Mouse (Mus musculus) brown adipose tissue, adult 24 weeks (tissue): ENCODE data around the gene Cep295. TPM values are rescaled to one million over a fixed set of nuclear protein-coding genes. Genes with fewer than 3 reads are reported as not detected.
"Not testable (repeated sequence)": the region's sequence is repeated elsewhere in the genome, so short reads cannot be mapped to it uniquely, and the experiment has no call there.

Source experiments
- H3K27ac ChIP-seq: fragments of 200-500 bp; replicated peaks from 2 replicates; pipeline ENCODE4 v1.5.1; 2012; ENCODE audit warnings: low read depth, mild to moderate bottlenecking, low read length
- H3K4me1 ChIP-seq: fragments of 200-500 bp; 2 replicates; pipeline ENCODE4 v1.6.1; 2012; ENCODE audit warnings: low read length, mixed read lengths; ENCODE audit not compliant: control insufficient read depth, insufficient read depth, insufficient read length
- H3K4me3 ChIP-seq: fragments of 200-500 bp; 2 replicates; pipeline ENCODE4 v1.5.1; 2012; ENCODE audit warnings: low read depth, mild to moderate bottlenecking, low read length, moderate library complexity; ENCODE audit not compliant: insufficient read depth
- polyA plus RNA-seq: library from polyadenylated mRNA; stranded (reverse); fragments of >200 nt; gene quantifications from 2 replicates; pipeline ENCODE4 v1.2.4, GENCODE M21; 2012; ENCODE audit not compliant: missing spikeins, insufficient read depth, insufficient read length

Cep295 gene
- 5.1 and 5.7 TPM in 2 replicates for polyA plus RNA-seq

DNA sequence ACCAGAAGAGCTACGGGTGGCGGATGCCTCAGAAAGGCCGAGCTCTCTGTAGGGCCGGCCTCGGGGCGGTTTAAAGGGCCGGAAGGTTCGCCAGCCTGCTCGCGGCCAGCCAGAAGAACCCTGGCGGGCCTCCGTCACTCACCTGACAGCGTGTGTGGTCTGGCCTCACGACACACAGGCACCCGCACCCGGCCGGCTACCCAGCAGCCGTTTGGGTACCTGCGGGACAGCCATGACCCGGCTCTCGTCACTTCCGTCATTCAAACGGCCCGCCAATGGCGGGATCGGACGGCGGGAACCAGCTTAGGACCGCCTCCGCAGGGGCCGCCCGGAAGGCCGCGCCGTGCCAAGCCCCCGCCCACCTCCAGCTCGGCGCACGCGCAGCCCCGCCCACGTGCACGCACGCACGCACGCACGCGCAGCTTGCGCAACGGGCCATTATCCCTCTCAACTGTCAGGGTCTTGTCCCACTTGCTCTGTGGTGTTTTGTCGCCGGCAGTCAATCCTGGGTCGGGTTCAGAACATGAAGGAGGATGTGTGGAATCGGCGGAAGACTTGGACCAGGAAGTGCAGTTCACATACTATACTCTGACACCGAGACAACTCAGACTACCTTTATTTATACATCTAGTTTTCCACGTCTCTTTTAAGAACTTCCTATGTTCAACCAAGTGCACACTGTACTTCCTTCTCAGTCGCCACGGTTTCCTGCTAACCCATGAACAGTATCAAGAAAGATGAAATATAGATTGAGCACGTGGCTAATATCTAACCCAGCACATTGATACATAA, at the start of gene Cep295:
Gene Cep295 (minus strand): TSS at position 305 of the 792 bp plus-strand sequence.
- peak within 1 kb of the TSS; percentile 80 for H3K4me3 ChIP-seq
- no peaks in the 10 kb centered on the region for H3K4me1 ChIP-seq
- peak within 1 kb of the TSS; percentile 80 for H3K27ac ChIP-seq

DNA sequence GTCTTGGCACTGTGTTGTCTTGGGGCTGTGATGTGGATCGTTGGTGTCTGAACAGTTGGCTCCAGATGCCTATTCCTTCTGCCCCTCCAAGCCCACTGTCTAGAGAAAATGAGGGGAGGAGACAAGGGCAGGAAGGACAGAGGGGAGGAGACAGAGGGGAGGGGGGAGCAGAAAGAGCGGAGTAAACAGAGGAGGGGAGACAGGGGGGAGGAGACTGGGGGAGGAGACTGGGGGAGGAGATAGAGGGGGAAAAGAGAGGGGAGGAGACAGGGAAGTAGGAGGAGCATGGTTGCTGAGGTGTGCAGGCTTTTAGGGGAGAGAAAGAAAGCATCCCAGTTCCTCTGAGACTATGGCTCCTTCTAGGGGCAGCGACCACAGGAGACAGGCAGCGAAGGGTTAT, 40.0 kb upstream of the Cep295 start:
- no peaks in the 10 kb centered on the region for H3K4me1 ChIP-seq
- H3K27ac ChIP-seq, result no peak overlapping the region
- H3K4me3 ChIP-seq, result no peak overlapping the region

DNA sequence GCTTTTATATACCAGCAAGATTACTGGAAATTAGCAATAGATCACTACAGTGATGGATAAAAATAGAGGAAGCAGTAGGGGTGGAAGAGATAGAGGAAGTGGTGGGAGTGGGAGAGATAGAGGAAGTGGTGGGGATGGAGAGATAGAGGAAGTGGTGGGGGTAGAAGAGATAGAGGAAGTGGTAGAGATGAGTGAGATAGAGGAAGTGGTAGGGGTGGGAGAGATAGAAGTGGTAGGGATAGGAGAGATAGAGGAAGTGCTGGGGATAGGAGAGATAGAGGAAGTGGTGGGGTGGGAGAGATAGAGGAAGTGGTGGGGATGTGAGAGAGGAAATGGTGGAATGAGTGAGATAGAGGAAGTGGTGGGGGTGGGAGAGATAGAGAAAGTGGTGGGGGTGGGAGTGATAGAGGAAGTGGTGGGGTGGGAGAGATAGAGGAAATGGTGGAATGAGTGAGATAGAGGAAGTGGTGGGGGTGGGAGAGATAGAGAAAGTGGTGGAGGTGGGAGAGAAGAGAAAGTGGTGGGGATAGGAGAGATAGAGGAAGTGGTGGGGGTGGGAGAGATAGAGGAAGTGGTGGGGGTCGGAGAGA, 37.9 kb upstream of the Cep295 start:
- no peak overlapping the region for H3K27ac ChIP-seq
- H3K4me1 ChIP-seq, result no peaks in the 10 kb centered on the region
- no peak overlapping the region for H3K4me3 ChIP-seq

DNA sequence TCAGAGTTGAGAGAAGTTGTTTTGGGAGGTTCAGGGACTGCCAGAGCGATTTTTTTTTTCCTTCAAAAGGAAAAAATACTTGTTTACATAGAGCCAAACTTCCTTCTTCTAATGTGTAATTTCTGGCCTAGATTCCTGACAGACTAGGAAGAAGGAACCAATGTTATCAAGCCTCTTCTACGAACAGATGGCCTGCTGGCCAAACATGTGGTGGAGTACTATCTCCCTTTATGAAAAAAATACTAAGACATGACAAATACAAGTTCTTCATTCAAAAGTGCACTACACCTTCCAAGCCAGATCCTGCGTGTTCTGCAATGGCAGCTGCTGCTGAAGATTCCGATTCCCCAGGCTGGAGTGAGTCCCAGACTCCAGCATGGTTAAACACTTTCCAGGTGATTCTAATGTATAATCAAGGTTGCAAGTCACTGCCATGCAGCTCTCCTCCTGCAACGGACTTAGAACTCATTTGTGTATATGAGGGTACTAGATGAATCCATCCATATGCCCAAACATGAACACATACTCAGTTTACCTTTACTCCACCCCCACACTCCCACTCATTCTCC, 29.6 kb upstream of the Cep295 start:
- Histone ChIP-seq H3K4me1 (no peaks in the 10 kb centered on the region), H3K27ac (no peak overlapping the region), H3K4me3 (no peak overlapping the region)

DNA sequence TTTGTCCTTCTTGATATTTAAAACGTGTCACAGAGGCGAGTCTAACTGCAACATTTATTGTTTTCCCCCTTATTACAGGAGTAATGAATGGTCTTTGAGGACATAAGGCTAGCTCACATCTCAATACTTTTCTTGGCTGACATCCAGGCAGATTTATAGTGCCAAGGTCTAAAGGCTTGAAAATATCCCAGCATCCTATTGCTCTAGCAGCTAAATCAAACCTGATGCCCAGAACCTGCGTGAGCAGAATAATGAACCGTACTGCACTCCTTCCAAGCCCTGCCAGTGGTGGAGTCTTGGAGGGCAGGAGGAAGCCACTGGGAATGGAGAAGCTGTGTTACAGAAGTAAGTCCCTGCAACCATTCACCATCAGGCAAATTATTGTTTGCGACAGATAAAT, 26.7 kb upstream of the Cep295 start:
- no peaks in the 10 kb centered on the region for H3K4me1 ChIP-seq

DNA sequence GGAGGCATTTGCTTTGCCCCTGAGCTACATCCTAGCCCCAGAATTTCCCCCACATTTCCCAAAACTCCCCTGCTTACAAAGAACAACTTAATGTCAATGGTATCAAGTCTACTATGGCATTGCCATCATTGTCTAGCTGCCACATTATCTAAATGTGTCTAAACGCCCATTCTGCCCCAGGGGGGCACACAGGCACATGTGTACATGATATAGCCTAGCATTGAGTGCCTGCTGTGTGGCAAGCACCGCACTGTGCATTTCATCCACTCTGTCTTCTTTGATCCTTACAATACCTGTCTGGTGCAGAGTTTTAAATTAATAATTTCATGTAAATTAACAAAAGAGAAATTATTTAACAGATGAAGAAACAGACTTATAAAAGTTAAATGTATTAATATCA, 8.7 kb upstream of the Cep295 start:
- Histone ChIP-seq H3K27ac (no peak overlapping the region), H3K4me1 (no peaks in the 10 kb centered on the region), H3K4me3 (no peak overlapping the region)

More for the DNA sequence above, 26.7 kb upstream of the Cep295 start:
- Histone ChIP-seq H3K27ac (no peak overlapping the region), H3K4me3 (no peak overlapping the region)

DNA sequence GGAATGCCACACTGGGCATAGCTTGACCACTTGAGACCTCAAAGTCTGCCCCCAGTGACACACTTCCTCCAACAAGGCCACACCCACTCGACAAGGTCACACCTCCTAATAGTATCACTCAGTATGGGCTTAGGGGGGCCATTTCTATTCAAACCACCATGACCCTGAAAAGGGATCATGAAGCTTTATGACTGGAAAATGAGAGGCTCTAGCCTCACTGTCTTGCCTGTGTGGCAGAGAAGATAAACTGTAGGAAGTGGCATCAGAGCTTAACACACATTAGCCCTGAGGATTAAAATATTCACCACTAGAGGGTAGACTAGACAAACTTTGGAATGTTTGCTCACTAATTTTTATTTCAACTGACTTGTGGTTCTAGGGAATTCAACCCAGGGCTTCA, 8.3 kb upstream of the Cep295 start:
- Histone ChIP-seq H3K4me3 (no peak overlapping the region), H3K27ac (no peak overlapping the region), H3K4me1 (no peaks in the 10 kb centered on the region)

DNA sequence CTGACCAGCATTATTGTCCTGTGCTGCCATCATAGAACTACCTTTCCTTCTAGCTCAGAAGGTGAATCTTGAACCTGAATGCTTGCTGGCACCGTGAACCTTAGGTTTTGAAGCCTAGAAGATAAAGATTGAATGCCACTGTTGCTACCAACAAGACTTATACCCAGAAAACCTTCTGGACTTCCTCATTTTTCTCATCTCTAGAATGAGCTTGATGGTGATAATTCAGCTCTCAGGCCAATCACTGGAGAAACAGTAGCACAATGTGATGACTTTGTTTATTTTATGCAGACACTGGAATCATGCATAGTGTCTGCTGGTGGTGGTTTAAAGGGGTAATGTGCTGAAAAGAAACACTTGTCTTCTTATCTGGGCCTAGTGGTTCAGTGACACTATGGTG, 7.3 kb upstream of the Cep295 start:
- no peak overlapping the region for H3K4me3 ChIP-seq
- no peak overlapping the region for H3K27ac ChIP-seq
- H3K4me1 ChIP-seq, result no peaks in the 10 kb centered on the region

DNA sequence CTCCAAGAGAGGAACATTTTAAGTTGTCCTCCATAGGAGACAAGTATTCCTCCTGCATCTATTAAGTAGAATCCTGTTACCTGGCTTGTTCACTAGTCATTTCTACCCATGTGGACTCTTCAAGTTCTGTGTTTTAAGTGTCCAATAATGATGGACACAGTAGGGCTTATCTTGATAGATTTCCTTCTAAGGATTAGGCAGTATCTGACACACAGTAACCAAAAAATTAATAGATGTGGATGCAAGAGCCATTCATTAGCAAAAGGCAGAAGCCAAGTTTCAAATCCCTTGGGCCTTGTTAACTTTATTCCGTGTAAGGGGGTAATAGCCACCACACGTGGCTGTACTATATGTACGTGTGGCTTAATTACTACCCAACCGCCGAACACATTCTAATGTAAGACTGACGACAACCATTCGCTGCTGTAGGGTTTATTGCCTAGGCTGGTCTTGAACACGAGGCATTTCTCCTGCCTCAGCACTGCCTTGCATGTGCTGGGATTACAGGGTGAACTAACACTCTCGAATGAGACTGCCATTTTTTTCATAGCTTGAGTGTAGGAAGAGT, 588 bp downstream of the Cep295 start:
- Histone ChIP-seq H3K4me3 (peak overlapping the region; percentile 80), H3K27ac (no peak overlapping the region), H3K4me1 (no peaks in the 10 kb centered on the region)

DNA sequence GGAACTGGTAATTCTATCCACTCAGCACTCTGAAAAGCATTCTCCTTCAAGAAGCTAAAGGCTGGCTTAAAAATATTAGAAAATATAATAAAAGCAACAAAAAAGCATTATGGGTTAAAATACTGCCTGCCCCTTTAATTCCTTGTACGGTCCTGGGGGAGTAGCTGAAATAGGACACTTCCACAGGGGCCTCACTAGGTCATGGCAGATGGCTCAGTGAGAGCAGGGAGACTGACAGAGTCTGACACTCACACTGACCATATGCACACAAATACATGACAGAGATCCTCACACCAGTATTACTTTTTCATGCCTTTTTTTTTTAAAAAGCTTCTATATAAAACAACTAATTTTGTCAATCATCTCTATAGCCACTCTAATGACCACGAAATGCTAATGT, 7.7 kb downstream of the Cep295 start:
- Histone ChIP-seq H3K4me3 (no peak overlapping the region), H3K4me1 (no peaks in the 10 kb centered on the region), H3K27ac (no peak overlapping the region)

DNA sequence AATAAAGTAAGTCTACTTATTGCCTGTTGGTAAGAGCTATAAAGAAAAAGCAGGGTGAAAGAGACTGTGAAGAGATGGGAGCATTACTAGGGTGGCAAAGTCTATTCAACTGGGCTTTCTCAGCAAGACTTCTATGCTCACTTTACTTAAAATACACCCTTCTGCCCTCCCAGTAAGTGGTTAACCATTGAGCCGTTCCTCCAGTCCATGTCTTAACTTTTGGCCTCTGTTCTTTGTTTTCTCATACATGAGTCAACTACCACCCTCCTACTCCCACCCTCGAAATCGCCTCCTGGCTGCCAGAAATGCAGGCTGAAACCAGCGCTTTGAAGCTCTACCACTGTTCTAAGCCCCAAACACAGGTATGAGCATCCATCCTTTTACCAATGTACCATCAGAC, 19.8 kb downstream of the Cep295 start:
- no peaks in the 10 kb centered on the region for H3K4me1 ChIP-seq
- no peak overlapping the region for H3K27ac ChIP-seq
- H3K4me3 ChIP-seq, result no peak overlapping the region

DNA sequence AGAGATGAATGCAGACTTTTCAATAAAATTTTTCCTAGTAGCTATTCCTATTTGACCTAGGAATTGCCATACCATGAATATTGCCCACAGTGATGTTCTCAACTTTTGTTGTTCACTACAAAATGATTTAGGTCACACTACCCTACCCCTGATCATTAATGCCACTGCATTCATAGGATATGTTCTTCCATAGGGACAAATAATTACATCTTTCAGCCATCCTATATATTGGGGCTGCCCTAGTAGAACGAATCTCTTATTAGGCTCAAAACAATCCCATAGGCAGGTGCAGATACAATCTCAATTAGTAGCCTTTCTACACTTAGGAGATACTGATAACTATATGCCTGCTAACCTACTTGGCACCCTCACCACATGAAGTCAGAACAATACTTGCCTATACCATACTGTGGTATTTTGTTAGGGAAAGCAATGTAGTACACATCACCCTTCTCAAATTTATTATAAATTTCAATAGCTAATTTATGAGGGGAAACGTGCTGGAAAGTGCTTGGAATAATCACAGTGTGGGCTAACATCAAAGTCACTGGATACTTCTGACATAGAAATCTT, 39.3 kb downstream of the Cep295 start:
- Histone ChIP-seq H3K4me3 (no peak overlapping the region), H3K27ac (no peak overlapping the region), H3K4me1 (no peaks in the 10 kb centered on the region)

DNA sequence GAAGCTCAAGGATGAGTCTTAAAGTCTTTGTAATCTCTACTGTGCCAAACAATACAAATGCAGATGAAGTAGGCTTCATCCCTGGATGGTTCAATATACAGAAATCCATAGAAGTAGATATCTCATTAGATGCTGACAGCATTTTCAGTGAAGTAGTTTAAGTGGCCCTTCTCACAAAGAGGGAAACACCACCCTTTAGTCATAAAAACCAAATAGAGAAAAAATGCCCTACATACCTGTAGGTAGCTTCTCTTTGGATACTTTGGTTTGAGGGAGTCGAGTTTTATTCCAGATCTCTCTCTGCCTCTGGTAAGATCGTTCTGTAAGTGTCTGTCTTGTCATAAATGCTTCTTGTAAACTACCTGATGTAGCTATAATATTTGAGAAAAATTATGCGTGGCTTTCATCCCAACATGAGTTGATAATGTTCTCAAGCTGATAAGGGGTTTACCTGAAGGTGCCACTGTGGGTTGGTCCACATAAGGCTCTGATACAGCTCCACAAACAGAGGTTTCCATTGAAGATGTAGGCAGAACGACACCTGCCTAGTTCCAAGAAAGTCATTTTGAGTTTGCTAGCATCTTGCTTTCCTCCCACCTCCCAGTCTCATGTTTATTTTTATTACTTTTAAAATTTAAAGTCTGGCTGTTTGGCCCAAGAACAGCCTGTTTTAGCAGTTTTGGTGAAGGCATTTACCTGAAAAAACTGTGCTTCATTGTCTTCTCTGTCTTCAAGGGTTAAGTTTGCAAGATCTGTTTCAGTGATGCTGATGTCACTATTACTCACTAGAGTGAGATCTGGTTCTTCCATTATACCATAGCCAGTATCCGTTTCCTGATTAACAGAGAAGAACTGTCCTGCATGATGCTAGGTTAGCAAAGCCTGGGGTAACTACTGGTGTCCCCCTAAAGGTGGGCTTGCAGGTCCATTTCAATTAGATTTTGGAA, 40.1 kb downstream of the Cep295 start:
- Histone ChIP-seq H3K27ac (no peak overlapping the region), H3K4me1 (no peaks in the 10 kb centered on the region), H3K4me3 (no peak overlapping the region)

DNA sequence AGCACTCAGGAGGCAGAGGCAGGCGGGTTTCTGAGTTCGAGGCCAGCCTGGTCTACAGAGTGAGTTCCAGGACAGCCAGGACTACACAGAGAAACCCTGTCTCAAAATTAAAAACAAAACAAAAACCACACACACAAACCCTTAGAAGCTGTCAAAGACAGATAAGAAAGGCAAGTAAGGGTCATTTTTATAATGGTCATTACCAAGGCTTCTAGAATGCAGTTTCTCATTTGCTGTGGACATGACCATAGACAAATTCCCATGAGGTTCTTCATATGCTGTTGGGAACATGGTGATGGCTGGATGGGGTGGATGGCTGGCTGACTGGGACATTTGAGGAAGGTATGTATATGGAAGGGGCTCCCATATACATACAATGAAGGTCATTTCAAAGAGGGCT, 41.3 kb downstream of the Cep295 start:
- not testable (repeated sequence) for H3K4me3 ChIP-seq, H3K27ac ChIP-seq

More for the DNA sequence above, 41.3 kb downstream of the Cep295 start:
- H3K4me1 ChIP-seq, result not testable (repeated sequence)
